Mouse (Mus musculus): ENCODE data around the gene Tctn1.

DNA sequence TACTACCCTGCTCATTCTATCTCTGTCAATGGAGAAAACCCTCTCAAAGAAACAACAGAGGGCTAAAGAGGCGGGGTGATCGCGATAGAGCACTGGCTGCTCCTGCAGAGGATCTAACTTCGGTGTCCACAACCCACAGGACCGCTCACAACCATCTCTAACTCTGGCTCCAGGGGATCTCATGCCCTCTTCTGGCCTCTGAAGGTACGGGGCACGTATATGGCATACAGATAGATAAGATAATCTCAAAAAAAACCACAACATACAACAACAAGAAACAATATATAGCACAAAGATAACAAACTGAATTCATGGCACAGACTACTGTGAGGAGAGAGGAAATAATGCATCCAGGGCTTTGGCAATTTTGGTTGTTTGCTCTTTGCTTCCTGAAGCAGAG is 2.2 kb downstream of the Tctn1 start:
- no peak for TF ChIP-seq CTCF (IDR thresholded peaks at IDR 0.05; ENCODE audit: low read depth, low read length)
- no peak for TF ChIP-seq TAL1 (conservative IDR thresholded peaks at IDR 0.05; ENCODE audit: low read depth, low read length)
- no peak for TF ChIP-seq GATA1 (IDR thresholded peaks at IDR 0.05; ENCODE audit: borderline replicate concordance, low read length)
